Mouse (Mus musculus) liver, postnatal 0 days (tissue): ENCODE measurements around the gene Agtpbp1.

Source experiments
- CTCF ChIP-seq: sonication (generic); IDR thresholded peaks from 2 replicates; pipeline ENCODE4 v1.5.1; 2016; ENCODE audit warnings: antibody characterized with exemption, low read depth
- EP300 ChIP-seq: IDR thresholded peaks from 2 replicates; pipeline ENCODE4 v1.6.1; 2016; ENCODE audit warnings: antibody characterized with exemption, low read depth, mild to moderate bottlenecking

DNA sequence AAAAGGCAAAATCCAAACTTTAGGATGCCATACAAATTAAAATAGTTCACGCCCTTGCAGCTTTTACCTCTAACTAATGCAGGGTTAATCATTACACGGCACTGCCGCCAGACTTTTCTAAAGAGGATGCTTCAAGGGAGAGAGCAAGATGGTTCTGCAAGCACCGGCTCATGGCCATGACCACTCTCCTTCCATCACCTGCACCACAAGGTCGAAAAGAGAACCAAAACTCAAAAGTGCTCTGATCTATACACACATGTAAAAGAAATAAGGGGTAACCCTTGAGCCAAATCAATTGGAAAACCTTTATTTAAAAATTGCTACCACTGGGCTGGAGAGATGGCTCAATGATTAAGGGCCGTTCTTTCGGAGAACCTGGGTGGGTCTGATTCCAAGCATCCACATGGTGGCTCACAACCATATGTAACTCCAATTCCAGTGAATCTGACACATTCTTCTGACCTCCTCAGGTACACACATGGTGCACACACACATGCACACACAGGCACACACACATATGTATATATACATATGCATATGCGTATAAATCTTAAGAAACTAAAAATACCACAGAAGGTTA, 29.3 kb downstream of the Agtpbp1 start:
- no peak for TF ChIP-seq EP300
- TF ChIP-seq CTCF, result no peak
